Mouse (Mus musculus) CD8-positive naive resting alpha-beta T cell, adult 2 months (primary cell): ENCODE results near the gene Nat8l.

Experiments used
- DNase-seq, 2 experiments: peaks; one replicate each; pipeline ENCODE4 v3.0.0; 2022; ENCODE audit warnings: low read depth in 2 of 2, low spot score in 2 of 2

The Nat8l gene

GRCm38 (mm10) chr5:34001401-34001800 lies 5.6 kb downstream of the Nat8l start:
- no peak for DNase-seq

DNA sequence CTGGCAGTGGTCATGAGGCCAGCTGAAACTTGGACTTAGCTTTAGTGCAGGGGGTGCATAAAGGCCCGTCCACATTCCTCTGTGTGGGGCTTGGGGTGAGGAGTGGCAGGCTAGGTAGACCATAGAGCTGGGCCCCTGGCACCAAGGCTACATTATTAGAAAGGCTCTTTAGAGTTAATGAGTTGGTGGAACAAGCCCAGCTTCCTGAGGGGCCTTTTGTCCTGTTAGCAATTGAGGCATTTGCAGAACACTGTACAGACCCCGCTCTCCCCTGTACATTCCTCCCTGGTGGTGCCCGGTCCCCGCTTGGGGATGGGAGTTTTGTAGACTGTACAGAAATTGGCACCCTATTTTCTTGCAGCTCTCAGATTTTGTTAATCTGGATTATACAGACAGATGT lies 6.9 kb downstream of the Nat8l start:
- DNase-seq, result no peak

DNA sequence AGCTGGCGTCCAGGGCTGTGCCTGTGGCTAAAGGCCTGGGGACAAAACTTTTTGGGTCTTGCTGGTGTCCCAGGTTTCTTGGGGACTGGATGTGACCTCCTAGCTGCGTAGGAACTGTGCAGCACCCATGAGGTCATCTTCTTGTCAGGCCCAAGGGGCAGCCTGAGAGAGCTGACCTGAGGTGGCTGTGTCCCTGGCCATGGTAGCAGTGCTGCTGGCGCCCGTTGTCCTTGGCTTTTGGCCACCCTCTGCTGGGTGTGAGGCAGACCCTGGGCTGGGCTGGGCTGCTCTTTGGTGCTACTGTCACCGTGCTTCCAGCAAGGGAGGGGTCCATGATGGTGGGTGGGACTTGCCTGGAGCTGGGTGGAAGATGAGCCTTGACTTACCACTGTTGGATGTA lies 8.8 kb downstream of the Nat8l start:
- DNase-seq, result no peak

DNA sequence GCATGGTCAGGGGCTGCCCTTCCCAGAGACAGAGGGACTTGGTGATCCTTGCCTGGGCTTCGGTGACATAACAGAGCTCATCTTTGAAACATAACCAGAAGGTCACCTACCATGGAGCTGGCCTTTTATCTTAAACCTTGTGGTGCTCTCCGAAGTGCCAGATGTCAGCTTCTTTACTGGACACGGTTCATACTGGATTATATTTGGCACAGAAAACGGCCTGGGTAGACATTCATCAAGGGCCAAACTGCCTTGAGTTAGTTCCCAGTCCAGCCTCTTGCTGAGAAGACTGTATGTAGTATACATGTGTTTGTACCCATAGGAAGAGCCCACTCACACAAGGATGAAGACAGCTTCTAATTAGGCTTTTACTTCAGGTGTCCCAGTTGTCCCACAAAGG lies 11.0 kb downstream of the Nat8l start:
- no peak for DNase-seq

GRCm38 (mm10) chr5:34007392-34007941 lies 11.7 kb downstream of the Nat8l start:
- DNase-seq, result no peak

- no peak for DNase-seq
Observed at GRCm38 (mm10) chr5:34014652-34015051, 18.9 kb downstream of the Nat8l start.

DNA sequence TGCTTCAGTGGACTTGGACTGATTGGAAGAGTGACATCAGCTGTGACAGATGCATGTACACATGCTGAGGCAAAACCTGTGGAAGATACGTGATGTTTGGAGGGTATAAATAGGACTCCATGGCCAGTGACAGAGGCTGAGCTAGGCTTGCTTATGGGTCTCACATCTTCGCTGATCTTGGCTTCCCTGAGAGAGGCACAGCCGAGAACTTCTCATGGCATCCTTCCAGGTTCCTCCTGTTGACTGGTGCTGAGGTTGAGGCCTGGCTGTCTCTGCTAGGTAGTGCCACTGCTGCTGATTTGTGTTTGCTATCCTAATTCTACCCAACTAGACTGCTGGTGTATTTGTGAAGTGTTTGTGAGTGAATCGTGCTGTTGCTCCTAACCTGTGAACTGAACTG lies 23.2 kb downstream of the Nat8l start:
- no peak for DNase-seq

- DNase-seq, result no peak
Observed at GRCm38 (mm10) chr5:34030101-34030500, 34.3 kb downstream of the Nat8l start.

GRCm38 (mm10) chr5:34031022-34031421 lies 35.2 kb downstream of the Nat8l start:
- no peak for DNase-seq

- DNase-seq, result no peak
Observed at GRCm38 (mm10) chr5:34032520-34032919, 36.7 kb downstream of the Nat8l start.
